Mouse (Mus musculus): ENCODE data around the gene Olfr58. TPM values are rescaled to one million over a fixed set of nuclear protein-coding genes. Genes with fewer than 3 reads are reported as not detected.
"Not testable (repeated sequence)": the region's sequence is repeated elsewhere in the genome, so short reads cannot be mapped to it uniquely, and the experiment has no call there.

Olfr58 gene
- polyA plus RNA-seq (2012), result 0.01 TPM in 1 of 2 replicates, not detected in the other

DNA sequence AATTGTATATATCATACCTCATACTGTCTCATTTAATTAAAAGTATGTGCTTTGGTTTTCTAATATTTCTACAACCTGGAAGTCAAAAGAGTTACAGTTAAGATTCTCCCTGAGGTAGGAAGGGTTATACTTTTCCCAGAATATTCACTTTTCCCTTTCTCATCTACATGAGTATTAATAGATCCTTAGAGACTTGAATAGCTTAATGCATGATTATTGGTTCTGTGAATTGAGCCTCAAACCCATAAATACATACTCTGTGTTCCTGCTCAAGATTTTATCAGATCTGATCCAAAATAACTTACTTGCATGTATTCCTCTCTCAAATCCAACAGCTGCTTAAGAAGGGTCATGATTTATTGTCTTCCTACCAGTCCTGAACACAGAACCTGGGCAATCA lies at the start of gene Olfr58:
TSS of gene Olfr58 (plus strand) at position 301 of the 400 bp plus-strand sequence.
- no peak for TF ChIP-seq TAL1 (IDR thresholded peaks at IDR 0.05; ENCODE audit: low read length)
- TF ChIP-seq GATA1 (IDR thresholded peaks at IDR 0.05; ENCODE audit: low read length), result no peak
- H3K4me1 ChIP-seq (ENCODE audit: control insufficient read depth), result no peaks in the 10 kb centered on the region
- H3K9me3 ChIP-seq (ENCODE audit: control insufficient read depth, low read length), result peaks cover 6% of the 10 kb centered on the region

GRCm38 (mm10) chr9:19769136-19769535 lies 10.9 kb upstream of the Olfr58 start:
- Histone ChIP-seq H3K4me1 (ENCODE audit: control insufficient read depth) (no peaks in the 10 kb centered on the region), H3K27me3 (ENCODE audit: control insufficient read depth) (no peaks in the 10 kb centered on the region), H3K36me3 (ENCODE audit: control insufficient read depth) (no peaks in the 10 kb centered on the region), H3K4me3 (replicated peaks) (no peak overlapping the region), H3K9me3 (ENCODE audit: control insufficient read depth, low read length) (peaks cover 51% of the 10 kb centered on the region)
- TF ChIP-seq TAL1 (IDR thresholded peaks at IDR 0.05; ENCODE audit: low read length) (no peak), GATA1 (IDR thresholded peaks at IDR 0.05; ENCODE audit: low read length) (no peak)

More for the DNA sequence above, at the start of gene Olfr58:
- H3K27me3 ChIP-seq (ENCODE audit: control insufficient read depth), result no peaks in the 10 kb centered on the region
- H3K4me3 ChIP-seq (replicated peaks), result no peak within 1 kb of the TSS
- no peaks in the 10 kb centered on the region for H3K36me3 ChIP-seq (ENCODE audit: control insufficient read depth)

DNA sequence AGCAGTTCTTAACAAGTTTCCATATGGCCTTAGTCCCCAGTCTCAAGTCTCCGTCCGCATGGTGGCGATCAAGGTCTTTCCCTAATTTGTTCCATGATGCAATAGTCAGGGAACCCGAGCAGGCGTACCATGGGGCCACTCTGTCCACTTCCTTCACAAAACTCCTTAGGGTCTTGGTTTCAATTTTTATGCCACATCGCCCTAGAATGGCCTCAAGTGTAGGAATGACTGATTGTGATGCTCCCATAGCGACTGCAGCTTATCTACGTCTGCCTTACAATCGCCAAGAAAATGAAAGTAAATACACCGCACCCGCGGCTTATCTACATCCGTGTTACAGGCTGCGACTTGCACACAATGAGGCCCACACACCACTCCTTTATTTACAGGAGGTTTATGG lies 10.4 kb upstream of the Olfr58 start:
- peaks cover 45% of the 10 kb centered on the region for H3K9me3 ChIP-seq (ENCODE audit: control insufficient read depth, low read length)
- H3K27me3 ChIP-seq (ENCODE audit: control insufficient read depth), result no peaks in the 10 kb centered on the region
- TF ChIP-seq TAL1 (IDR thresholded peaks at IDR 0.05; ENCODE audit: low read length) (no peak), GATA1 (IDR thresholded peaks at IDR 0.05; ENCODE audit: low read length) (no peak)
- no peaks in the 10 kb centered on the region for H3K4me1 ChIP-seq (ENCODE audit: control insufficient read depth)
- H3K36me3 ChIP-seq (ENCODE audit: control insufficient read depth), result no peaks in the 10 kb centered on the region
- no peak overlapping the region for H3K4me3 ChIP-seq (replicated peaks)

- Histone ChIP-seq H3K4me3 (replicated peaks) (no peak overlapping the region), H3K9me3 (ENCODE audit: control insufficient read depth, low read length) (no peaks in the 10 kb centered on the region), H3K36me3 (ENCODE audit: control insufficient read depth) (no peaks in the 10 kb centered on the region), H3K27me3 (ENCODE audit: control insufficient read depth) (no peaks in the 10 kb centered on the region), H3K4me1 (ENCODE audit: control insufficient read depth) (no peaks in the 10 kb centered on the region)
- TF ChIP-seq GATA1 (IDR thresholded peaks at IDR 0.05; ENCODE audit: low read length) (no peak), TAL1 (IDR thresholded peaks at IDR 0.05; ENCODE audit: low read length) (no peak)
Observed at GRCm38 (mm10) chr9:19803000-19803399, 22.9 kb downstream of the Olfr58 start.

GRCm38 (mm10) chr9:19804606-19805005 lies 24.5 kb downstream of the Olfr58 start, which contains the start of gene Olfr859:
TSS of gene Olfr859 (plus strand) at chr9:19804906.
- not testable (repeated sequence) for H3K4me3 ChIP-seq (replicated peaks)

More at GRCm38 (mm10) chr9:19804606-19805005, 24.5 kb downstream of the Olfr58 start, which contains the start of gene Olfr859:
- H3K9me3 ChIP-seq (ENCODE audit: control insufficient read depth, low read length); H3K36me3 ChIP-seq (ENCODE audit: control insufficient read depth); H3K27me3 ChIP-seq (ENCODE audit: control insufficient read depth); H3K4me1 ChIP-seq (ENCODE audit: control insufficient read depth): not testable (repeated sequence)

Other genes with a start within 250 kb of the Olfr58 start
- gene Olfr853, start 239.2 kb upstream of the Olfr58 start, polyA plus RNA-seq (2012), result not detected in 2 replicates
- gene Olfr854, start 212.9 kb upstream of the Olfr58 start, polyA plus RNA-seq (2012), result not detected in 2 replicates
- gene Olfr855, start 197.7 kb upstream of the Olfr58 start, polyA plus RNA-seq (2012), result not detected in 2 replicates
- gene Zfp317, start 158.2 kb upstream of the Olfr58 start, polyA plus RNA-seq (2012), result 0.02 TPM in 1 of 2 replicates, not detected in the other
- not detected in 2 replicates for gene Olfr857, start 70.8 kb upstream of the Olfr58 start, polyA plus RNA-seq (2012)
- gene Olfr859, start 24.6 kb downstream of the Olfr58 start, polyA plus RNA-seq (2012), result 0.01 TPM in 1 of 2 replicates, not detected in the other
- gene Olfr860, start 69.5 kb downstream of the Olfr58 start, polyA plus RNA-seq (2012), result not detected in 2 replicates
- not detected in 2 replicates for gene Olfr862, start 107.7 kb downstream of the Olfr58 start, polyA plus RNA-seq (2012)
- 0.01 TPM in 1 of 2 replicates, not detected in the other for gene Olfr77, start 136.6 kb downstream of the Olfr58 start, polyA plus RNA-seq (2012)
- gene Olfr866, start 247.8 kb downstream of the Olfr58 start, polyA plus RNA-seq (2012), result not detected in 2 replicates

Measured in erythroblast, embryonic 14.5 days (primary cell).